Mouse (Mus musculus): Measurements from ENCODE around the gene Rassf3. TPM values are rescaled to one million over a fixed set of nuclear protein-coding genes. Genes with fewer than 3 reads are reported as not detected.

Rassf3 gene
- total RNA-seq, 4 experiments from 2014 or later: 43.2 to 52.0 (median 45.0) TPM

DNA sequence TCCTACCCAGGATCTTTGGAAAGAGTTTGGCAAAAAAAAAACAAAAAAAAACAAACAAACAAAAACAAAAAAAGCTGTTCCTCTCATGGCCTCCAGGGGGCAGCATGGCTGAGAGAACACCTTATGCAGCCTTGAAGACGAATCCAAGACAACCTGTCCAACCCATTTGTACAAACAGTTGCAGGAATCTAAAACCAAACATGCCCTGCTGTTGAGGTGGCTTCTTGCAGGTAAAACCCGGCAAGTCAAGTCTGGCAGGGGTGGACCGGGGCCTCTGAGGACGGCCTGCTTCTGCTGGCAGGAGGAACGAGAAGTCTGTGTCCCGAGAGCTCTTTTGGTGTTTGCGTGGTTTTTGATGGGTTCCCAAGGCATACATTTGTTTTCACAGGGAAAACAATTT lies 66.4 kb downstream of the Rassf3 start:
- no peak for DNase-seq (ENCODE audit: low spot score in 2 of 2)

GRCm38 (mm10) chr10:121403946-121404345 lies 72.2 kb downstream of the Rassf3 start:
- no peak for DNase-seq (ENCODE audit: low spot score in 2 of 2)

GRCm38 (mm10) chr10:121403104-121403503 lies 73.0 kb downstream of the Rassf3 start:
- no peak for DNase-seq (ENCODE audit: low spot score in 2 of 2)

DNA sequence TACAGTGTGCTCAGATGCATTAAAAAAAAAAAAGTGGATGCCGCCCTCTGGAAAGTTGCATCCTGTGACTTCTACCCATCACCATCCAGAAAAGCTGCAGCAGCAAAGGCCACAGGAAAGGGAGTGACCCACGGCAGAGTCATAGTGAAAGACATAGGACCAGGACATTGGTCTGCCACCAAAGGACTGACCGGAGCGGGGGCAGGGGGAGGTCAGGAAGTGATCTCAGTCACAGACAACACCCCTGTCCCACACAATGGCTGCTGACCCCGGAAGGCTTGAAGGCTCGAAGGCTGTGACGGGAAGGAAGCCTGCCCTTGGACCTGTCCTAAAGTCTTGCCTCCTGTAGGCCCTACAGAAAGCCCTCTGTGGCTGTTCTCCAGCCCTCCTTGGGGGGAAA lies 75.1 kb downstream of the Rassf3 start:
- DNase-seq (ENCODE audit: low spot score in 2 of 2): no peak

DNA sequence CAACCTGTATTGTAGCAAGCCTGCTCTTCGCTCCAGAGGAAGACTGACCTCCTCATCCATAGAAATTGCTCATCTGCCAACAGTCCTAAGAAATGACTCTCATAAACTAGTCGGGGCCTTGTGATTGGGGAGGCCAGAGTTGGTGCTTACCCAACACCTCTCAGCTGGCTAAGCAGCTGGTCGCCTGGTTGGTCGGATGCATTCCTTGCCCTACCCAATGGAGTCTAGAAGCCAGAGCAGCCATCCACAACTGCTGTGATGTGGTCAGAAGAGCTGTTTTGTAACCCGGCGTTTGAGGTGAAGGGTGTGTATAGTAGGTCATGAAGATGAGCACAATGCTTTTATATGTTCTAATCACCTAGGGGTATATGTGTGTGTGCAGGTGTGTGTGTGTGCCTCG lies 77.5 kb downstream of the Rassf3 start:
- DNase-seq (ENCODE audit: low spot score in 2 of 2): no peak

DNA sequence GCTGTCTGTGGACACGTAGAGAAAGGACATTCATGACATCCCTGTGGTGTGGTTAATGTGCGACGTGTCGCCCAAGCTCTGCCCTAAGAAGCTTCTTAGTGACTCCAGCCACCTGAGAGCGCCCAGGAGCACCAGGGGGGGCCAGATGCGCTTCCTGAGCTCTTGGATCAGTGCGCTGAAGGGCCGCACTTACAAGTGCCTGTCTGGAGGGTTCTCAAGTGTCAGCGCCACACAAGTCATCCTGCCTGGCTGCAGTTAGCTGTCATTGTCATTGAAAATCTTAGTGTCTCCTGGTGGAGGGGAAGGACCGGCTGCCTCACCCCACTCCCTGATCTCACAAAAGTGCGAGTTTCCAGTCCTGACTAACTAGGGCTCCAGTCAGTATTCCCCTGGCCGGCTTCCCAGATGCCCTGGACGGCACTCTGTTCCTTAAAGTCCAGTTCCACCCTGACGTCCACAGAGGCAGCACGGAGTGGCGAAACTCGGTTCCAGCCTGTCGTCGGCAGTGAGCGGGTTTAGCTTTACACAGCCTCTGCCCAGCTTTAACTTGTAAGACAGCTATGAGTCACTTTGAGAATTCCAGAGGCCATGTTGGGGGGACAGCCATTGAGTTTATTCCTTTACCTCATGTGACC lies 80.5 kb downstream of the Rassf3 start:
- DNase-seq (ENCODE audit: low spot score in 2 of 2): no peak

DNA sequence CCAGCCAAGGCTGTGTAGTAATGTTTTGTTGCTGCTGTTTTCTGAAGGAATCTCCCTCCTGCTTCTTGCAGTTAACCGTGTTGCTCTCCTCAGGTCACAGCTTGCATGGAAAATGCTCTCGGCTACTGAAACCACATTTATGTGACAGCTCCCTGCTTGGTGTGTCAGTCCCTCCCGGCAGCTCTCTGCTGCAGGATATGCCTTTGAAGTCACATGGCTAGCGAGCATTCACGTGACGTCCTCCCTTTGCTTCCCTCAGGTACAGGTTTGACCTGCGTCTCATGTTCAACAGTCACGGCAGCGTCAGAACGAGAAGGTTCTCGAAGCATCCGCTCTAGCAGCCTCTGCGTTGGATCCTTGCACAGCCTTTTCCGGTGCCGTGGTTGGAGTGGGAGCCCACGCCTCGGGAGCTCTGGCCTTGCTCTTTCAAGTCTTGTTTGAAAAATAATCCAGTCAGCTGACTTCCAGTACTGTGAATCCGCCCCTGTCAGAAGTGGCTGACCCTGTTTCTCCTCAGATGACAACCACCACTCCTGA lies 81.3 kb downstream of the Rassf3 start:
- no peak for DNase-seq (ENCODE audit: low spot score in 2 of 2)

- DNase-seq (ENCODE audit: low spot score in 2 of 2): no peak
Observed at GRCm38 (mm10) chr10:121394270-121394669, 81.9 kb downstream of the Rassf3 start.

DNA sequence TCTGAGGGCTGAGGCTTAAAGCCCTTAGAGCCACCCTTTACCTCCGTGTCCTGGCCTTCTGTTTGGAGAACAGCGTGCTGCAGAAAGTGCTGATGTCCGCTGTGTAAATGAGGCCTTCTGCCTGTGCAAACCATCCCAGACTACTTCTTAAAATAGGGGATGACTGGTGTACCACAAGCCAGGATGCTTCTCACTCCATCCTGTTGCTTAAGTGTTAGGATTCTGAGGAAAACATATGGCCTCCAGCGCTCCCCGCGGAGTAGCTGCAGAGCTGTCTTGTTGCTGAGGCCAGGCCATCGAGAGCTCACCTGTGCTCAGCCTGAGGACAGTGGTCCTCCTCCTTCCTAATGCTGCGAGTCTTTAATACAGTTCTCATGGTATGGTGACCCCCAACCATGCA lies 84.2 kb downstream of the Rassf3 start:
- no peak for DNase-seq (ENCODE audit: low spot score in 2 of 2)

DNA sequence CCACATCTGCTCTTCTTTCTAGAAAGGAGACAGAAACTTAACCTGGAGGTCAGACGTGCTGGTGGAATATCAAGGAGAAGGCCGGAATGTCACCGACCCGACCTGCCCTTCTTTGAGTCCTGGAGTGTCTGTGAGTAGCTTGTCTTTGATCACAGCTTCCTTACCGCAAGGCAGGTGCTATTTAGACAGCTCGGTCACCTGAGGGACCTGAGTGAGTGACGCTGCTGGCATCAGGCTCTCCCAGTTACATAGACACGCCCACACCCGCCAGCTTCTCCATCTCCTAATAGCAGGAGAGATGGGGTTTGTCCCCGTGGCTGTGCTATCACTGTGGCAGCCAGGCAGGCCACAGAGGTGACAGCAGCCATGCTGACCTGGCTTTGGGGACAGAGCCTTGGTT lies 85.5 kb downstream of the Rassf3 start:
- DNase-seq (ENCODE audit: low spot score in 2 of 2): no peak

DNA sequence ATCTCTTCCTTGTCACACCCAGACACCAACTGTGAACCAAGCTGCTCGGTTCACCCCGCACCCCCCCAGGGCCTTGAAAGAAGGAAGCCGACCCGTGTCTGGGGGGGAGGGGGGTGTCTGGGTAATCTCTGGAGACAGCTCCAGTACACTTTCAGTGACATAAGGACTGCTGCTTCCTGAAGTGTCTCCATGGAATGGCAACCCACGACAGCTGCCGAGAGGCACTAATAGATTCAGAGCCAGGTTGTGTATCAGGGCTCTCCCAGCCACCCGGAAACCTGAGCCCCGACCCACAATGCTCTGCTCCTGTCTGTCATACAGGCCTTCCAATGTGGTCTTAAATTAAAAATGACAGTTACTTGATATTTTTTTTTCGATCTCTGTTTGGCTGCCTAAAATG lies 89.8 kb downstream of the Rassf3 start:
- DNase-seq (ENCODE audit: low spot score in 2 of 2): no peak

GRCm38 (mm10) chr10:121385695-121386094 lies 90.5 kb downstream of the Rassf3 start:
- DNase-seq (ENCODE audit: low spot score in 2 of 2): no peak

DNA sequence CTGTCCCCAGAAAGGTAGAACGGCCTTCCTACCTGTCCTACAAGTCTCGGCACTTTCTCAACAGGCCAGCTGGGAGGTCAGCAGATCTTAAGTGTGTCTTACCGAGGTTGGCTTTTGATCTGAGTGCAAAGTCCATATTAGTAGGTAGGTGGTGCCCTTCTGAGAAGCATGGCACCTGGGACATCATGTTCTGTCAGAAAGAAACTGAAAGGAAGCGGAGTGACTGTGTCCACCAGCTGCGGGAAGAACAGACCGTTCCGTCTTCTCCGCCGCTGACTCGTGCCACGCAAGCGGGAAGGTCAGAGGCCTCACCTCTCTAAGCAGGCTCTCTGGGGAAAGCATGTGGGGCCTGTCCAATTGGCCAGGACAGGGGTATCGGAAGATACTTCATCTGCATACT lies 91.4 kb downstream of the Rassf3 start:
- no peak for DNase-seq (ENCODE audit: low spot score in 2 of 2)

GRCm38 (mm10) chr10:121381280-121381679 lies 94.9 kb downstream of the Rassf3 start:
- no peak for DNase-seq (ENCODE audit: low spot score in 2 of 2)

DNA sequence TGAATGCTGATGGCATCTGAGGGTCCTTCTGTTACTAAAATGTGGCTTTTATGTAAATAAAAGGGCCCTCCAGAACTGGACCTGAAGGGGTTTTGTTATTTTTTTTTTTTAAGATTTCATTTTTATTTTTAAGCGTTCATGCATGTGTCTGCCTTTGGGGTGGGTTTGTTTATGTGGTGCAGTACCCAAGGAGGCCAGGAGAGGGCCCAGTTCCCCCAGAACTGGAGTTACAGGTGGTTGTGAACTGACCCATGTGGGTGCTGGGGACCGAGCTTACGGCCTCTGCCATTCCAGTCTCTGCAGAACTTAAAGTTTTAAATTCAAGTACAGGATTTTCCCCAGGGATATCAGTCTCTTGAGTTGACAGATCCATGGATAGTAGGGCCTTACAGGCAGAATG lies 96.8 kb downstream of the Rassf3 start:
- no peak for DNase-seq (ENCODE audit: low spot score in 2 of 2)

GRCm38 (mm10) chr10:121376530-121377271 lies 99.4 kb downstream of the Rassf3 start:
- no peak for DNase-seq (ENCODE audit: low spot score in 2 of 2)

DNA sequence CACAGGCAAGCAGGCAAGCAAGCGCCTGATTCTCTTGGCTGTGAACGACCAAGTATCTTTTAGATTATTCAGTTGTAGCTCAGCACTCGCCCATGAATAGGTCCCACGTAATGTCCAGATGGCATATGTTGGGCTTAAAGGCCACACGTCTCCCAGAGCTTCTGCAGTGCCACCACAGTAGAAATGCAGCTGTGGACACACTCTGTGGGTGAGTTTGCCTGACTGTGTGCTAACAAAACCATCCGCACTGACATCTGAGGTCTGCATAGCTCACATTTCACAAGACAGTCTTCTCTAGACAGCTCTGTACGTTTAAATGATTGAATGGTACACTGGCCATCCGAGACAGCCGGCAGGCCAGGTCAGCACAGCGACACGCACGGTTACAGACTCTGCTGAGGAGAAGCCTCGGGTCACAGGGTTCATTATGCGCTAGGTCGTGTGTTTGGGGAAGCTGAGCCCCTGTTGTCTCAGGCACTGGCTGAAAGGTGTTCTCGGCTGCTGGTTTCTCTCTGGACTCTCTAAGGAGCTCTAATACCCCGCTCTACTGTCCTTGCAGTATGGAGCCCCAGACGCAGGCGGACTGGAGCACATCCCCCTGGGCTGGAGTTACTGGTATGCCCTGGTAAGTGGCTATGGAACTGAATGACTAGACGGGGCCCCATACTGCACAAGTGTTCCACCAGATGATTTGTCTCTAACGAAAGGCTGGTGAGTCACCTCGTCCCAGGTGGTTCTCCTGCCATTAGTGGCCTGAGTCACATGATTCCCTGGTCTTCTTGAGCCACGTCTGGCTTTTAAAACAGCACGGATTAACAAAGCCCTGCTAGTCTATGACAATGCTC lies 100.3 kb downstream of the Rassf3 start:
- DNase-seq (ENCODE audit: low spot score in 2 of 2): no peak

DNA sequence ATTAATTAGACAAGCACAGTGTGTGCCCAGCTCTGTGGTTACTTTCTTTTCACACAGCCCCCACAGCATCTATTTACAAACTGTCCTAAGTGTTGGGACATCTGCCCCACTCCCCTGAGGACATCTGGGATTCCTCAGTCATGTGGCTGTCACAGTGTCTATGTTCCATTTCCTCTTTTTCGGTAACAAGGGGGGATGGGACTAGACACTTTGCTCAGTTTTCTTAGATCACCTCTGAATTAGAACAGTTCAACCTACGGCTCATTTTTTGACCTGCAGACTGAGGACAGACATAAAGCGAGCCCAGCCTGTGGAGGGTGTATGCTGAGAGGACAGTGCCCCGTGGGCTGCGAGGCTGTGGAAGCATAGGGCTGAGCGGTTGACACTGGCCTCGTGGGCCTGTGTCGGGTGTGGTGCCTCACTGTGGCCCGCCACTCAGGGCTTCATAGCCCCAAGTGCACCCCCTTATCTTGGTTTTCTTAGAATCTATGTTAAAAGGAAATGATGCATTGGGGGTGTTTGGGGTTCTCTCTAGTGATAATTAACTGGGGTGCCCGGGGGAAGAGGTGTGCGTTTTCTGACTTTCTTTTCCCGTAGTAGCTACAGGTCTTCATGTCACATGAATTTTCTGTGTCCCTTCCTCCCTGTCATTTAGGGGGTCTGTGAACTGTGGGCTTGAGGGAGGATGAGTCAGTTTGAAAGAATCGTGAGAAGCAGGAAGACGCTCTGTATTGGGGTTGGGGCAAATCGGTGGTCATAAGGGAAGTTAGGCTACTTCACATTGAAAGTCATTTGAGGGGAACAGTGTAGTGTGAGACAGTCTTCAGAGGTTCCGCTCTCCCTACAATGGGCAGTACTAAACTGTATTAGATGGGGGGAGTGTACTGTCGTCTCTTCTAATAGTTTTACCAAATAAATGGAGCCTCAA lies 101.2 kb downstream of the Rassf3 start:
- no peak for DNase-seq (ENCODE audit: low spot score in 2 of 2)

GRCm38 (mm10) chr10:121374013-121374412 lies 102.1 kb downstream of the Rassf3 start:
- DNase-seq (ENCODE audit: low spot score in 2 of 2): no peak

DNA sequence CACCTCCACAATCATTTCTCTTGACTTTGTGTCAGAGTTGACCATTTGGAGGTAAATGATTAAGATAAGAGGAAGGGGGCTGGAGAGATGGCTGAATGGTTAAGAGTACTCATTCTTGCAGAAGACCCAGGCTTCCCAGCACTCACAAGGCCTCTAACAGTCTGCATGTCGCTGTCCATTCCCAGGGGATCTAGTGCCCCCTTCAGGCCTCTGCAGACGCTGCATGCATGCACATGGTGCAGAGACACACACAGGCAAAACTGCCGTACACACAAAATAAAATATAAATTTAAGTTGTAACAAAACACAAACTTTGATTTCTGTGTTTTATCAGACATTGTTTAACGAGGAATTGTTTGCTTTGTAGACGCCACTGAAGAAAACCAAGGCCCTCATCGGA lies 105.4 kb downstream of the Rassf3 start:
- DNase-seq (ENCODE audit: low spot score in 2 of 2): no peak
